Mouse (Mus musculus) hindbrain, embryonic 13.5 days (tissue): Measurements from ENCODE around the gene Tspan32. TPM values are rescaled to one million over a fixed set of nuclear protein-coding genes. Genes with fewer than 3 reads are reported as not detected.

Source experiments
- ATAC-seq: fragments of 200-750 bp; cut with Nextera tagmentation; 2 replicates; pipeline ENCODE4 v1.8.0; 2017; ENCODE audit warnings: moderate TSS enrichment; ENCODE audit not compliant: low FRiP score
- H3K27ac ChIP-seq: fragments of 300-500 bp; sonication (generic); 2 replicates; pipeline ENCODE4 v1.5.1; 2015; ENCODE audit warnings: inconsistent platforms, mild to moderate bottlenecking, moderate library complexity
- H3K27me3 ChIP-seq: fragments of 300-500 bp; sonication (generic); 2 replicates; pipeline ENCODE4 v1.6.1; 2015; ENCODE audit warnings: mild to moderate bottlenecking, inconsistent platforms
- H3K36me3 ChIP-seq: fragments of 300-500 bp; sonication (generic); 2 replicates; pipeline ENCODE4 v1.6.1; 2015; ENCODE audit warnings: mild to moderate bottlenecking, inconsistent platforms
- H3K4me1 ChIP-seq: fragments of 300-500 bp; sonication (generic); replicated peaks from 2 replicates; pipeline ENCODE4 v1.6.1; 2015; ENCODE audit warnings: inconsistent platforms
- H3K4me2 ChIP-seq: fragments of 300-500 bp; sonication (generic); 2 replicates; pipeline ENCODE4 v1.6.1; 2015; ENCODE audit warnings: inconsistent platforms, mild to moderate bottlenecking, moderate library complexity
- H3K4me3 ChIP-seq: fragments of 300-500 bp; sonication (generic); 2 replicates; pipeline ENCODE4 v1.5.1; 2015; ENCODE audit warnings: mild to moderate bottlenecking, inconsistent platforms
- H3K9ac ChIP-seq: fragments of 300-500 bp; sonication (generic); 2 replicates; pipeline ENCODE4 v1.6.1; 2015; ENCODE audit warnings: mild to moderate bottlenecking, inconsistent platforms
- H3K9me3 ChIP-seq: fragments of 300-500 bp; sonication (generic); 2 replicates; pipeline ENCODE4 v1.6.1; 2016; ENCODE audit warnings: inconsistent platforms
- WGBS: fragments of 180-500 bp; shearing (Covaris S2); methylation state at CpG from one replicate; pipeline ENCODE4 v1.1.7; 2015; 5-methylcytosine and 5-hydroxymethylcytosine counted together
- polyA plus RNA-seq: library from polyadenylated mRNA; unstranded; fragments of >200 nt; fragmentation: Nextera tagmentation; extraction: Ambion mirVana; gene quantifications from 2 replicates; pipeline ENCODE4 v1.2.1, GENCODE M21; 2015

The Tspan32 gene
- polyA plus RNA-seq, 1 experiment from 2014 or later, result 1.2 TPM

- ATAC-seq, result no peak
- H3K4me3 ChIP-seq, result no peak overlapping the region
- H3K36me3 ChIP-seq, result no peaks in the 10 kb centered on the region
- 0 out of 2 replicates have a peak, but pooled peaks cover 3% of the 10 kb centered on the region for H3K27me3 ChIP-seq
- WGBS, result 66% methylated on average over 3 of the region's 3 CpGs
- H3K9ac ChIP-seq, result no peak overlapping the region
- H3K9me3 ChIP-seq, result no peaks in the 10 kb centered on the region
- H3K4me1 ChIP-seq, result no peaks in the 10 kb centered on the region
- H3K27ac ChIP-seq, result no peak overlapping the region
- H3K4me2 ChIP-seq, result no peak overlapping the region
These were observed 9.1 kb upstream of the Tspan32 start for GRCm38 (mm10) chr7:142995630-142996338.

GRCm38 (mm10) chr7:142996998-142997397 lies 7.8 kb upstream of the Tspan32 start:
- no peaks in the 10 kb centered on the region for H3K9me3 ChIP-seq
- no peaks in the 10 kb centered on the region for H3K4me1 ChIP-seq
- no peaks in the 10 kb centered on the region for H3K27me3 ChIP-seq
- H3K36me3 ChIP-seq, result no peaks in the 10 kb centered on the region
- no peak overlapping the region for H3K4me2 ChIP-seq
- ATAC-seq, result no peak
- WGBS, result 79% methylated on average over 2 of the region's 2 CpGs
- H3K9ac ChIP-seq, result no peak overlapping the region
- no peak overlapping the region for H3K27ac ChIP-seq
- no peak overlapping the region for H3K4me3 ChIP-seq

GRCm38 (mm10) chr7:142997403-142998150 lies 7.3 kb upstream of the Tspan32 start:
- 70% methylated on average over 3 of the region's 3 CpGs for WGBS
- Histone ChIP-seq H3K4me3 (no peak overlapping the region), H3K4me1 (no peaks in the 10 kb centered on the region), H3K27me3 (no peaks in the 10 kb centered on the region), H3K4me2 (no peak overlapping the region), H3K9me3 (no peaks in the 10 kb centered on the region), H3K27ac (no peak overlapping the region), H3K36me3 (no peaks in the 10 kb centered on the region), H3K9ac (no peak overlapping the region)
- no peak for ATAC-seq

GRCm38 (mm10) chr7:143002679-143003078 lies 2.2 kb upstream of the Tspan32 start:
- Histone ChIP-seq H3K9me3 (no peaks in the 10 kb centered on the region), H3K36me3 (no peaks in the 10 kb centered on the region), H3K27me3 (0 out of 2 replicates have a peak, but pooled peaks cover 4% of the 10 kb centered on the region), H3K4me1 (peaks cover 2% of the 10 kb centered on the region; the same call in 1 of the 2 replicates), H3K4me3 (no peak overlapping the region), H3K4me2 (no peak overlapping the region), H3K9ac (no peak overlapping the region), H3K27ac (no peak overlapping the region)
- 20% methylated on average over 3 of the region's 3 CpGs for WGBS
- no peak for ATAC-seq

GRCm38 (mm10) chr7:143005344-143006096 lies 674 bp downstream of the Tspan32 start:
- WGBS, result 90% methylated on average over 6 of the region's 6 CpGs
- ATAC-seq, result no peak
- H3K27ac ChIP-seq, result no peak overlapping the region

GRCm38 (mm10) chr7:143006097-143006755 lies 1.4 kb downstream of the Tspan32 start:
- Histone ChIP-seq H3K4me1 (peaks cover 13% of the 10 kb centered on the region), H3K4me2 (no peak overlapping the region)
- WGBS, result 89% methylated on average over 2 of the region's 2 CpGs

More at GRCm38 (mm10) chr7:143005344-143006096, 674 bp downstream of the Tspan32 start:
- H3K4me3 ChIP-seq, result no peak overlapping the region
- H3K27me3 ChIP-seq, result 0 out of 2 replicates have a peak, but pooled peaks cover 8% of the 10 kb centered on the region
- H3K9ac ChIP-seq, result no peak overlapping the region
- H3K4me1 ChIP-seq, result peaks cover 13% of the 10 kb centered on the region
- H3K36me3 ChIP-seq, result no peaks in the 10 kb centered on the region
- no peak overlapping the region for H3K4me2 ChIP-seq
- H3K9me3 ChIP-seq, result no peaks in the 10 kb centered on the region

GRCm38 (mm10) chr7:143006756-143007598 lies 2.1 kb downstream of the Tspan32 start:
- Histone ChIP-seq H3K4me2 (no peak overlapping the region), H3K27me3 (0 out of 2 replicates have a peak, but pooled peaks cover 8% of the 10 kb centered on the region), H3K9me3 (no peaks in the 10 kb centered on the region), H3K4me3 (no peak overlapping the region), H3K36me3 (no peaks in the 10 kb centered on the region), H3K4me1 (peaks cover 15% of the 10 kb centered on the region), H3K27ac (no peak overlapping the region), H3K9ac (no peak overlapping the region)
- WGBS, result 93% methylated on average over 8 of the region's 8 CpGs
- no peak for ATAC-seq

More at GRCm38 (mm10) chr7:143006097-143006755, 1.4 kb downstream of the Tspan32 start:
- no peak for ATAC-seq
- Histone ChIP-seq H3K9ac (no peak overlapping the region), H3K36me3 (no peaks in the 10 kb centered on the region), H3K27me3 (0 out of 2 replicates have a peak, but pooled peaks cover 8% of the 10 kb centered on the region), H3K27ac (no peak overlapping the region), H3K4me3 (no peak overlapping the region), H3K9me3 (no peaks in the 10 kb centered on the region)

- no peak overlapping the region for H3K4me2 ChIP-seq
- H3K9ac ChIP-seq, result 0 out of 2 replicates have a peak overlapping the region, but pooled peaks have one; percentile 2
- peak; percentile 75 for ATAC-seq
- H3K4me3 ChIP-seq, result no peak overlapping the region
- WGBS, result 41% methylated on average over 17 of the region's 17 CpGs
- 0 out of 2 replicates have a peak, but pooled peaks cover 8% of the 10 kb centered on the region for H3K27me3 ChIP-seq
- H3K9me3 ChIP-seq, result no peaks in the 10 kb centered on the region
- H3K36me3 ChIP-seq, result no peaks in the 10 kb centered on the region
- peak overlapping the region; percentile 80 for H3K27ac ChIP-seq
- peaks cover 21% of the 10 kb centered on the region for H3K4me1 ChIP-seq
These were observed 2.9 kb downstream of the Tspan32 start for GRCm38 (mm10) chr7:143007599-143008369.

GRCm38 (mm10) chr7:143008370-143008926 lies 3.6 kb downstream of the Tspan32 start:
- H3K9ac ChIP-seq, result 0 out of 2 replicates have a peak overlapping the region, but pooled peaks have one; percentile 2
- no peak overlapping the region for H3K4me2 ChIP-seq
- peak; percentile 26 for ATAC-seq
- H3K4me3 ChIP-seq, result no peak overlapping the region
- peak overlapping the region; percentile 80 for H3K27ac ChIP-seq
- H3K27me3 ChIP-seq, result 0 out of 2 replicates have a peak, but pooled peaks cover 8% of the 10 kb centered on the region
- no peaks in the 10 kb centered on the region for H3K9me3 ChIP-seq
- whole genome bisulfite sequencing, result 64% methylated on average over 8 of the region's 8 CpGs
- H3K4me1 ChIP-seq, result peaks cover 26% of the 10 kb centered on the region
- H3K36me3 ChIP-seq, result no peaks in the 10 kb centered on the region

GRCm38 (mm10) chr7:143008996-143009665 lies 4.3 kb downstream of the Tspan32 start:
- H3K27ac ChIP-seq, result peak overlapping the region; percentile 80
- H3K9ac ChIP-seq, result no peak overlapping the region
- no peak overlapping the region for H3K4me2 ChIP-seq
- WGBS, result 63% methylated on average over 3 of the region's 4 CpGs
- 0 out of 2 replicates have a peak, but pooled peaks cover 8% of the 10 kb centered on the region for H3K27me3 ChIP-seq
- H3K4me1 ChIP-seq, result peaks cover 32% of the 10 kb centered on the region
- H3K4me3 ChIP-seq, result no peak overlapping the region
- 0 out of 2 replicates have a peak, but pooled peaks have one; percentile 23 for ATAC-seq
- no peaks in the 10 kb centered on the region for H3K9me3 ChIP-seq
- H3K36me3 ChIP-seq, result no peaks in the 10 kb centered on the region
